Mouse (Mus musculus) activated CD4-positive, CD25-positive, alpha-beta regulatory T cell, adult 4 months (primary cell): Measurements from ENCODE around the gene Agpat2. TPM values are rescaled to one million over a fixed set of nuclear protein-coding genes. Genes with fewer than 3 reads are reported as not detected.
A peak's percentile ranks its signal among the peaks of the same experiment; 100 is the strongest.

Experiments used
- ATAC-seq: one replicate; pipeline ENCODE4 v1.8.0; 2017
- polyA plus RNA-seq, 2 experiments: library from polyadenylated mRNA; unstranded; fragments of 100-300 nt; shearing (Covaris generic); gene quantifications; one replicate each; pipeline ENCODE4 v1.2.1; 2017

Agpat2 gene
- polyA plus RNA-seq, 2 experiments from 2014 or later, result 8.2 to 11.0 TPM

DNA sequence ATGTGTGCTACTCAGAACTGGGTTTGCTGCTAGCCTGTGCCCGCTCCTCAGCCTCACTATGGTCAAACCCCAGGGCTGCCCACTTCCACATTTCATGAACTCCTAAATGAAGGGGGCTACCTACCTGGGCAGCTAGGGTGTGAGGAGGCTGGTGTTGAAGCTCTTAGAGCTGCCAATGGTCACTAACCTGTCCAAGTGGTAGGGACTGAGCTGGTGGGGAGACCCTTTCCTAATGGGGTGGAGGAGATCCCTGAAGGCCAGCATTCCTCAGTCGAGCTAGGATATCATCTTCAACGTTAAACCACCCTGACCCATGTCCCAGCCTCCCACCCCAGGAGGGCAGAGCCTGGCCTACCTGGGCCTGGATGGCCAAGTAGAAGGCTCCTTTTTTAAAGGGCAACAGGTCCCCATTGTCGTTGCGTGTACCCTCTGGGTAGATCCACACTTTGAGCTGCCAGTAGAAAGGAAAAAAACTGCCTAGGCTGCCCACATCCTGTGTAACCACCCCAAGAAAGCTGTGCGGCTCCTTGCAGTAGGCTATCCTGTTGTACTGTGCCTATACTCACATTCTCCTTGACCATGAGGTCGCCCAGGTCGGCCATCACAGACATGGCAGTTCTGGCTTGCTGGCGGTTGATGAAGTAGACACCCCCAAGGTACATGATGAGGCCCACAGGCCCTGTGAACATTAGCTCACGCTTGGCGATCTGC, 8.3 kb downstream of the Agpat2 start:
- no peak for ATAC-seq

DNA sequence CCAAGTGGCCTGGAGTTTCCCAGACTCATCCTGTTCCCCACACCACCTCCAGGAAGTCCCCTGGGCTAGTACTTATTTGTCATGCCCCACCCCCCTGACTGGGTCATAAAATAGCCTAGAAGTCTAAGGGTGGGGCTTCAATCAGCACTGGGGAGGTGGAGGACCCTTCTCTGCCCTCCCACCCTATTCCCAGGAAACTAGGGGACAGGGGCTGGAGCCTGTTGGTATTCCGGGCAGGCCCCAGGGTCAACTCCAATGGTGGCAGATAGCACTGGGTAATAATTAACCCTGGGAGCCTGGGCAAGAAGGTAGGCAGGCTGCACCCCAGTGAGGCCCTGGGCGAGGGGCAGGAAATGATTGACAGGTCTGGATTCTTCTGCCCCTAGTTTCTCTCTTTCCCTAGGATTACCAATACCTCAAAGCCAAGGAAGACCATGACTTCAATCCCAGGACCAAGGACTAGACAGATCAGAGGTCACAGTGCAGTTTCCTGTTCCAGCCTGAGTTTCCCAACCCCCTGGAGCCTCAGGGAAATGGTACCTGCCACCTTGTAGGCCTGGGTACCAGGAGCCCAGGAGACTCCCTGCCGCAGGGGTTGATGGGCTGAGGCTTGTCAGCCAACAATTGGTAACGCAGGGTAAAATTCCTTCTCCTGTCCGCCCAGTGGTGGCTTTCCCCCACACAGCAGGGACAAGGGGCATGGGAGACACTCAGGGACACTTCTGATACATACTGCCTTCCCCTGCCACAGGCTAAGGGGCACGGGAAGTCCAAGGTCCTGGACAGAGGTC, 9.1 kb downstream of the Agpat2 start:
- ATAC-seq, result no peak

DNA sequence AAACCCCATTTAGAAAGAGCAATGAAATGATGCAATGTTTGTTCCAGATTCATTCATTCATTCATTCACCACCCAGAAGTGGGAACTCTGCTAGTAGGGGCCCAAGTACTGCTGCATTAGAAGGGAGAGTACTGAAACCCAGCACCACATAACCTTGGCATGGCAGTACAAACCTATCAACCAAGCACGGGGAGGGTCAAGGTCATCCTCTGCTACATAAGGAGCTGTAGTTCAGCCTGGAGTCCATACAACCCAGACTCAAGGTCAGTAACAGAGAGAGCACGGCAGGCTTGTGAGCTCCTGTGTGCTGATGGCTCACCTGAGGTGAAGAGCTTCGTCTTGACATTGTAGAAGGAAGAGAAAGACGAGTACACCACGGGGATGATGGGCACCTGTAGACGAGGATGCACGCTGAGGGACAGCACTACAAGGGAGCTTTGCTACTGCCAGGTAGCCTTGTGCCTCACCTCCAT, 9.7 kb downstream of the Agpat2 start:
- ATAC-seq, result no peak

DNA sequence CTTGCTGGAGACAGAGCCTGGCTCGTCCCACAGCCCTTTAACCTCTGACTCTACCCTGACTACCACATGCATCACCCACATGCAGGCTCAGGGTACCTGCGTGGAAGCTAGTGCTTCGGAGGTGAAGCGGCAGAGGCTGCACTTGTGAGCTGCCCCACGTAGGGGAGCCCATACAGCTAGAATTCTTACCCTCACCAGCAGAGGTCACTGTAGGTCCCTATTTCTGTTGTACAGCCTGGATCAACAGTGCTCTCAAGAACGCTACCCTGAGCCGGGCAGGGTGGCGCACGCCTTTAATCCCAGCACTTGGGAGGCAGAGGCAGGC, 10.2 kb downstream of the Agpat2 start:
- peak; percentile 61 for ATAC-seq

DNA sequence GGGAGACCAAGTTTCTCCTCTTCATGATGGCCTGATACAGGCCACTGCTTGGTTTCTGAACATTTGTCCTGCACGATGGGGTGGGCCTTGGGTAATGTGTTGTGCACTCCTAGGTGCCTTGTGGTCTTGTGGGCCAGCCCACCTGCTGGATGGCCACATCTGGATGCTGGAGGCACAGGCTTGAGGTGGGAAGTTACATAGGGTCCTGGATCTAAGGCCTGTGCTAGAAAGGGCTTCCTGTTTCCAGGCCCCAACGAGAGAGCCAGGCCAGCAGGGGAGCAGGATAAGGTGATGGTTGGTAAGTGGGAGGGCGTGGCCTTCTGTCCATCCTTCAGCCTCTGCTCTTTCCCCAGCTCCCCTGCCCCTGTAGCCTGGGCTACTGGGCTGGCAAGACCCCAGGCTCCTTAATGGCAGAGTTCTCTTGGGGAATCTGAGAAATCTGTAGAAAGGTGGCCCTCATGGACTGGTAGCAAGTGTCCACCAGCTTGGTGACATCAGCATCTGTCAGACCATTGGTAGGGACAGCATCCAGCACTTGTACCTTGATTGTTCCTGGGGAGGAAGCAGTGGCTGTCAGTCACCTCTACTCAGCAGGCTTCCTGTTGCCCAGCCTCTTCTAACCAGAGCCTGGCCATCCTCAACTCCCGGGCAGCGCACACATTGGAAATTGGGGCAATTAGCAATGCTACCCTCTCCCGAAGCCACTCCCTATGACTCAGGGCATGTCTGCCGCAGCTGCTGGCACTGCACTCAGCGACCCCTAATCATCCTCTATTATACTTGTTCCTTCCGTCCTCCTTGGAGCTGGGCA, 10.8 kb downstream of the Agpat2 start:
- no peak for ATAC-seq

DNA sequence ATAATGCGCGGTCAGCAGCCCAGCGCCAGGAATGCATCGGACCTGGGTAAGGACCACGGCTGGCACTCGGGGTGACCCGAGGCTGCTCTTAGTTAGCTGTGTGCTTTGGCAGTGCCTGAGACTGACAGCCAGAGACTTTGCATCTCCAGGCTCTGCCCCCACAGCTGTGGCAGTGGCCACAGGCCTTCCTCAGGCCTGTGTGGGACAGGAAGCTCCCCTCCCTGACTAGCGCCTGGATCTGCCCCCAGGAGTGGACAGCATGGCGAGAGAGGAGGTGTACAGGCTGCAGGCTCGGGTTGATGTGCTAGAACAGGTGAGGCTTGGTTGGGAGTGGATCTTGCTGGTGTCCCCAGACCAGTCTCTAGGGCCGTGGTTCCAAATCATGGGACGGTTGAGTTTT, 12.8 kb downstream of the Agpat2 start:
- no peak for ATAC-seq

DNA sequence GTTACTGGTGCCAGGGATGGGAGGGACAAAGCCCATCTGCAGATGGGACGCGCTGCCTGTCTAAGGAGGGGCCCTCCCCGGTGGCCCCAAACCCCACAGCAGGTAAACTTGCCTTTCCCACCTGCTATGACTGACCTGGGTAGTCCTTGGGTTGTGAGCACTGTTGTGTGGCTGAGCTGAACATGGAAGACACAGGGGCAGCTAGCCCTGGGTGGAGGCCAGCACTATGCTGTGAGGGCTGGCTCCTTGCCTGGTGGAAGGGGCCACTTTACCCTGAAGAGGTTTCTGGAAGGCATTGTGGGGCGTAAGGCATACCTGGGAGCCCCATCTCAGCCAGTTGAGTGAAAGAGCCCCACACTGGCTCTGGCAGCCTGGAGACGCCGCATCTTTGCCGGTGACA, 13.3 kb downstream of the Agpat2 start:
- no peak for ATAC-seq

DNA sequence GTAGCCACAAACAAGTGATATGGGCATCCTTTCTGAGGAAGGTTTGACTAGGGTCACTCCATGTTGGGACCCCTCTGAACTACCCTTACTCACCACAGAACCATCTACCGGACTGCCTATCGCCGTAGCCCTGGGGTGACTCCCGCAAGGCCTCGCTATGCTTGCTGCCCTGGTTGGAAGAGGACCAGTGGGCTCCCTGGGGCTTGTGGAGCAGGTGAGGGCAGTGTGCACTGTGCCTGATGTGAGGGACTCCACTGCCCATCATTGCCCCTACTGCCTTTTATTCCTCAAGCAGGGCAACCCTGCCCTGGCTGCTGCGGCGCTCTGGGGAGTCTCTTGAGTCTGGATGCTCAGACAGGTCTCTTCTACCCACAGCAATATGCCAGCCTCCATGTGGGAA, 13.9 kb downstream of the Agpat2 start:
- no peak for ATAC-seq

DNA sequence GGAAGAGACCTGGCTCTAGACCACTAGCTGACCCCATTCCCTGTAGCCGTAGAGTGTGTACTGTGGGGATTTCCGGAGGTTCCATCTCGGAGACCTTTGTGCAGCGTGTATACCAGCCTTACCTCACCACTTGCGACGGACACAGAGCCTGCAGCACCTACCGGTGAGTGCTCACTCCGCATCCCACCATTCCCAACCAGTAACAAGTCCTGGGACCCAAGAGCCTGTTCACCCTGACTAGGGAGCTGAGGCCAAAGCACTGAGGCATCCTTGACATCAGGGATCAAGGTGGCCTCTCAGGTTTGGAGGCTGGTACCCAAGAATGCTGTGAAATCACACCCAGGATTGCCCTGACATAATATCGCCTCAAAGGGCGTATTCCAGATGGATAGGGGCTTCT, 14.9 kb downstream of the Agpat2 start:
- no peak for ATAC-seq

DNA sequence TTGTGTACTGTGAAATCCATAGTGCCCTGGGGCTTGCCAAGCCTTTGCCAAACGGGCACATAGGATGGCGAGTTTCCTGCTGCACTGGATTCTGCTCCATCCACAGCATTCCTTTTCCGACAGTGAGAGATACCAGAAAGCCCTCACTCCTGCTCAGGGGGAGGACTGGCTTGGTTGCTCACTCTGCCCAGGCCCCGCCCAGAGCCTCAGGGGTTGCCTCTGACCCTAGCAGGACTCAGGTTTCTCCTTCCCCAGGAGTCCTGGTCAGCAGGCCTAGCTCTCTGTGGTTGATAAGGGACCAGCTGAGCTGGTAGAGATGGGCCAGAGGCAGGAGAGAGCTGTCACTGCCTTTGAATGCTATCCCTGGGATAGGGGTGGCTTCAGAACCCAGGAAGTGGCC, 15.6 kb downstream of the Agpat2 start:
- ATAC-seq, result no peak

DNA sequence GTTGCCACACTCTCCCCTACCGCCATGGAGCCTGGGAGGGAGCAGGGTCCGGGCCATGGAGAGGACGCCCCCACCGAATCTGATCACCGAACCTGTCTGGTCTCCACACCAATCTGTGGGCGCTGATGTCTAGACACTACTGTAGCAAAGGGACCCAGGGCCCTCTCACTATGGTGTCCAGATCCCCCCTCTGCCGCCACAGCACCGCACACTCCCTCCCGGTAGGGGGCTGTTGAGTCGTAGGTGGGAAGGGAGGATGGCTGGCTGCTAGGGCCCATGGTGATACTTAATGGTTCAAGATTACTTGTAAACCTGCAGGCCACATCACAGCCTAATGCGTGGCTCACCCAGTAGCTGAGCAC, 17.2 kb downstream of the Agpat2 start:
- no peak for ATAC-seq

DNA sequence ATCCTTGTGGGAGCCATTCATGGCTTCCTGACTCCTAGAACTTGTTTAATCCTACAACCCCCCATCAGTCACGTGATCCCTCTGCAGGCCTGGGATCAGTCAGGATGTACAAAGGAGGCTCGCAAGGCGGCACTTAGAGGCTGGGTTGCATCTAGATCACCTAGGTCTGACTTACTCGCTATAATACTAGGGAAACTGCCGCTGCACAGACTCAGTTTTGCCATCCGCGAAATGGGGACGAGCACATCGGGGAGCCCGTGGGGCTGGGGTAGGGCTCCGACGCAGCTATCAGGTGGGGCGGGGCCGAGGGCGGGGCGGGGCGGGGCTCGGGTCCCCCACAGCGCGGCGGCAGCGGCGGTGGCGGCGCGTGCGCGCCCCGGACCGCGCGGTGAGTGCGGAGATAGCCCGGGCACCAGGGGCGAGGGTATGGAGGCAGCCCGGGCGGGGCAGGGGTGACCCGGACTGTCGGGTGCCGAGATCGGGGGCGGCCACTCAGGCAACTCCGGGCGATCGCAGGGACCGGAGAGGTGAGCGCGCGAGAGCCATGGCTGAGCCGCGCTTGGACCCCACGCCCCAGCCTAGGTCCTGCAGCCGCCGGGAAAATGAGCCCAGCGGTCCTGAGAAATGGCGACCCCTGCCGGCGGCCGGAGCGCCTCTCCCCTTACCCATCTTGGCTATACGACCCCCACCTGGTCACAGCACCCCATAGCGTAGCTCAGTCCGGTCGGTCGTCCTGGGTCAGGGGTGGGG, 17.7 kb downstream of the Agpat2 start, which contains the start of gene Gm20532:
Gm20532 (plus strand) TSS at position 346 of the 750 bp plus-strand sequence.
- peak; percentile 52 for ATAC-seq

DNA sequence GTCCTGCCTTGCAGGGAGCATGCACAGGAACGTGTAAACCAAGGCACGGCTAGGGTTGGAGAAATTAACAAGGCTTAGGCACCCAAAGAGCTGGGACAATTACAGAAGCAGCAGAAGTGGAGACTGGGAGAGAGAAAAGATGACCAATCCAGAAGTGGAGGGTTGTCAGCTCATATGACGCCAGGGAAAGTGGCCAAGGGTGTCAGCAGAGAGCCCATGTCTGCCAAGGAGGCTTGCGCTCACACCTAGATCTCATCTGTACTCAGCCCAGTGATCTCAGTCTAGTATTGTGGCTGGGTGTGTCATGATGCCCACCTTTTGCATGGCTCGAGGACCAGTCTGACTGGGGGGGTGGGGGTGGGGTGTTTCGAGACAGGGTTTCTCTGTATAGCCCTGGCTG, 18.5 kb downstream of the Agpat2 start:
- ATAC-seq, result no peak

DNA sequence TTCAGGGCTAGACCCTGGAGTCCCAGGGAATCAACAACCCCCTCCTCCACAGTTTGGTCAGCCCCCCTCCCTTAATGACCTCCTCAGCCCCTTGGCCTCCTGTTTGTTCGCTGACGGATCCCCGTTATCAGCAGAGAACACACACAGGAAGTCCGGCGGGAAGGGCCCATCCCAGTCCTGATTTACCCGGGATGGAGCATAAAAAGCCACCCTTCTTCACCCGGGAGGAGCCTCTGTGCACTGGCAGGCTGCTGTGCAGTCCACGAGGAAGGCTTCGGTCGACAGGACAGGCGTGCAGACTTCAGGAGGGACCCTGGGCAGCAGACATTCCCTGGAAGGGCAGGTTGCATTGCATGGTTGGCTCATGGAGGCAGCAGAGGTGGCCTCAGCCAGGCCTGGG, 20.6 kb downstream of the Agpat2 start:
- no peak for ATAC-seq

DNA sequence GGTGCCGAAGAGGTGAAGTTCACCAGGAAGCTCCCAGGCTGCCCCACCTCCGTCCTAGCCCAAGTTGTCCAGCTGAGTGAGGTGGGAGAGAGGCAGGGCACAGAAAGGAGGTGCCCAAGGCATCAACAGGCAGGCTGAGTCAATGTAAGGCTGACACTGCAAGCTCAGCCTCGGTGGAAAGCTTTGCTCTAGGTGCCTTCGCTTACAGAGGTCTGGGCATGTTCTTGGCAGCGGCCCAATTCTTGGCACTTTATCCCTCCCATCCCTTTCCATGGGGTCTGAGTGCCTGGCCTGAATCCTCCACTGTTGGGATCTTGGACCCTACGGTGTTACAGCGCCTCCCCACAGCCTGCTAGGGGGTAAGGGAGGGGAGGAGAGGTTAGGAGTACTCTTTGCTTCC, 21.5 kb downstream of the Agpat2 start:
- no peak for ATAC-seq

DNA sequence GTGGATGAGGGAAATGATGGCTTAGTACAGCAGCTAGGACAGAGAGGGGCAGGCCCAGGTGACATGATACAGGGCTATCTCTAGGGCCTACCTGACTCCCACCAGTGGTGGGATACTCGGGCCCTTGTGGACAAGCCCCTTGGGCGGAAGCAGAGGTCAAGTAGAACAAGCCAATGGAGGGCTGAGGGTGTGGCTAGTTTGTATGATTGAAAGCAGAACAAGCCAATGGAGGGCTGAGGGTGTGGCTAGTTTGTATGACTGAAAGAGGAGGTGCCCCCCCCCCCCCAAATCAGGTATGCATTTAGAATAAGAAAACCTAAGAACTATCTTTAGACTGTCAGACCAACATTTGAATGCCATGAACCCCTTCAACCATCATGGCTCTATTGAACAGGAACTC, 22.0 kb downstream of the Agpat2 start:
- no peak for ATAC-seq

DNA sequence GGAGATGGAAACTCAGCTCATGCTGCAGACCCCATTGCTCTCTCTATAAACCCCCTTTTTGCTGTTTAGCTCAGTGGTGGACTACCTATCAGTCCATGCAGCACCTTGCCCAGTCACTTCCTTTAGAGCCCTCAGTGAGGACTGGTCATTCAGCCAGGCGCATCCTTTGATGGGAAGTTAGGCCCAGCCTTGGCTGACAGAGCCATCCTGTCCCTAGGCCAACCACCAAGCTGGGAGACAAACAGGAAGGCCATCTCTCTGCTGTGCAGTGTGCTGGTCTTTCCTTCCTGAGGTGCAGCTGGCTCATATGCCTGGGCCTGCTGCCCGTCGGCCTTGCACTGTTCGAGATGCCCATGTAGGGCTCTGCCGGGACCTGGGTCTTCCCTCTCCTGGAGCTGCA, 23.5 kb downstream of the Agpat2 start:
- no peak for ATAC-seq

DNA sequence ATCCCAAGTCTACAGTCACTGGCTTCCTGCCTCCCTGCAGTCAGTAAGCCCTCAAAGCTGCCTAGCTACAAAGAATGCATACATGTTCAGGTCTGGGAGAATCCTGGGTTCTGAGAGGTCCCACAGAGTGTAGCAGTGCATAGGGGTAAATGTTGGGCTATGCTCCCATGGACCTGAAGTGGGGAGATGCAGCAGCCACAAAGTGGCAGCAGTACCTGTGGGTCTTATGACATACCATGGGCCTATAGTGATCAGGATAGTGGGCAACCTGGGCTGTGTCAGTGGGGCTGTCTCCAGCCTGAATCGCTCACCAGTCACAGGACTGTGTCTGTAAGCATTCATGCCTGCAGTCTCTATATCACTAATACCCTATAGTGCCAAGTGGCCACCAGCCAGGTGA, 24.5 kb downstream of the Agpat2 start, which contains the start of gene Egfl7:
Egfl7 (plus strand) TSS at position 301 of the 400 bp plus-strand sequence.
- ATAC-seq, result no peak

DNA sequence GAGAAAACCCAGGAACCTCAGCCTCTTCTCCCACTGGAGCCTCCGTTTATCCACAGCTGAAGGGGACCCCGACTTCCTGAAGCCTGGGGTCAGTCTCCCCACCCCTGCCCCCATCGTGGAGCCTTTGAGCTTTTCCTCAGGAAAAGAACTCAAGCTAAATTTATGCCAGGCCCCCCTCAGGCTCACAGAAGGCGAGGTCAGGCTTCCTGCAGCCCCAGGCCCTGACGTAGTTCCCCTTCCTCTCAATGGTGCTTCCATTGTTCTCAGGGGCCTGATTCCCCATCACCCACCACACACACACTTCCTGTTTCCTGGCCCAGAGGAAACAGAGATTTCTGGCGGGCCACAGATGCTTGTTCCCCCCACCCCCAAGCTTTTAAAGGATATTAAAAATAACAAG, 25.8 kb downstream of the Agpat2 start:
- ATAC-seq, result no peak

DNA sequence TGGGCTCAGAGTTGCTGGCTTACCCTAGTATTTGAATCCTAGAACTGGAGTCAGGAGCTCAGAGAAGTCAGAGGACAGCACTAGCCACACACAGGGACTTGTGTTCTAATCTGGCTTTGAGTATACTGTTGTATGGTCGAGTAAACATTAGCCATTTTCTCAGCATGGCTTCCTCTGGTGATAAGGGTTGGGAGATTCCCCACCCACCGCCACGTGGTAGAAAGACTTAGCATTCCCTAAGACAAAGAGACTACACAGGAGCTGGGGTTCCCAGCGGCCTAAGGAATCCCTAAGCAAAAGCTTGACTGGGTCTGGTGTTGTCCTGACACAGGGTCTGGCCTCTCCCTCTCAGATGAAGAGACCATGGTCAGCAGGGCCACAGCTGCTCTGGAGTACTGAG, 27.8 kb downstream of the Agpat2 start:
- ATAC-seq, result no peak

DNA sequence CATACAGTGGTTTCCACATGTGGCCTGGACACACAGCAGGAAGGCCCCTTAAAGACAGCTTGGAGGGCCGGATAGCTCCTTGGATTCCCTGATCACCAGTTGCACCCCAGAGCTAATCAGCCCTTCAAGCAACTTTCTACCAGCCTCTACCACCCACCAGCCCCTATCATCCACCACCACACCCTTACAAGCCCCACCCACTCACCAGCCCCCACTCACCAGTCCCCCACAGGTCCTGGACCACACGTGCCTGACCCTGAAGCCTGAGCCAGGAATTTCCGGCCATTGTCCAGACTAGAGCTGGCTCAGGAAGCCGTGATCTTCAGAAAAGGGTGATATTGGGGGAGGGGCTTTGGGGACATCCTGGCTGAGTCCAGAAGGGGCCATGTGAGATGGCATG, 28.4 kb downstream of the Agpat2 start:
- no peak for ATAC-seq

DNA sequence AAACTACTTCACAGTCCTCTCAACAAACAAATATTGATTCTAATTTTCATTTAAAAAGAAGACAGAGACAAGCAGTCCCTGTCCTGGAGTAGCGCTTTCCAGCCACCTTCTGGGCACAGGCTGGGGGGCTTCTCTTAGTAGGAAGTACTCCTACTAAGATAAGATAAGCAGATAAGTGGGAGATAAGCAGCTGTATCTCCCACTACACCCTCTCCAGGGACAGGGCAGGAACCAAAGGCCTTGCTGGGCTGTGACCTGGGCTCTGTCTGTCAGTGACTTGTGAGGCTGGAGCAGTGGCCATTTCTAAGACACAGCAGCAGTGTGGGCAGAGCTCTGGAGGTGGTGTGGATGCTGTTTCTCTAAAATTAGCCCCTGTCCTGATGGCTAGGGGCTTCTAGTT, 28.8 kb downstream of the Agpat2 start:
- no peak for ATAC-seq

DNA sequence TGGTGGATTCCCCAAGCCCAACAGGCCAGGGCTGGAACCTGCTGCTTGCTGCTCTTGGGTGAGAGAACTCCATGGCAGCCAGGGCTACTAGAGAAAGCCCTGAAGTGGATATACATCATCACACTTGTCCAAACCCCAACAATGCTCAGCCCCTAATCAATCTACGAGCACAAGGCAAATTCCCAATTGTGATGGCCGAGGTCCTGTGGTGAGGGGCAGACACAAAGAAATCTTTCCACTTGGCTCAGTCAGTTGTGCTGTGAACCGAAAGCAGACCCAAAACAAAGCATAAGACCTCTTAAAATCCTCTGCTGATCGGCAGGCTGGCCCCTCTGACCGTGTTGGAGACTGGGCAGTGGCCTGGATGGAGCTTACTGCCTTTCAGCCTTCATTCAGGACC, 29.4 kb downstream of the Agpat2 start:
- no peak for ATAC-seq
